Mouse (Mus musculus) bone marrow macrophage, adult 2 months (primary cell): ENCODE data around the gene Cped1.

Experiments
- CTCF ChIP-seq: IDR thresholded peaks from 2 replicates; pipeline ENCODE4 v1.5.1; 2012; ENCODE audit warnings: low read depth, mild to moderate bottlenecking, low read length, moderate library complexity
- POLR2A ChIP-seq: IDR thresholded peaks from 2 replicates; pipeline ENCODE4 v1.6.1; 2012; ENCODE audit warnings: mild to moderate bottlenecking, low read depth, low read length, borderline replicate concordance

DNA sequence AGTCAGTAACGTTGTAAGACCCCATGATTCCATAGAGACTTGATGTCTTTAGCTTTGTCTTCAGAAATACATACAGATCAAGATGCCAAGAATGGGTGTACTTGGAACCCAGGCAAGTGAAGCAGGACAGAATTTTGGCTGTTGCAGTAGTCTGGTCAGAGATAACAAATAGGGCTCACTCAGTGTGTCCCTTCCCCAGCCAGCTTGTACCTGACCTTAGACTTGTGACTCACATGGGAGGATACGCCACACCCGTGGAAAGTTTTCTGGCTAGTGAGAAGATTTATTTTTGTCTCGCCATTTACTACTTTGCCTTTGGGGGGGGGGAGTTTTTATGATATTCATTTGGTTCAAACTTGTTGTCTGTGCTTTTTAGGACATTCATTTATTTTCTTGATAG lies 78.6 kb downstream of the Cped1 start:
- TF ChIP-seq CTCF (no peak), POLR2A (no peak)
